Mouse (Mus musculus) myocyte (in vitro differentiated cells): ENCODE data around the gene Sqstm1. TPM values are rescaled to one million over a fixed set of nuclear protein-coding genes. Genes with fewer than 3 reads are reported as not detected.

Experiments
- H3K27me3 ChIP-seq: one replicate; pipeline ENCODE4 v1.6.1; 2011; ENCODE audit not compliant: control insufficient read depth, insufficient read depth, insufficient read length
- H3K36me3 ChIP-seq: one replicate; pipeline ENCODE4 v1.6.1; 2011; ENCODE audit not compliant: control insufficient read depth, insufficient read depth
- H3K4me2 ChIP-seq: one replicate; pipeline ENCODE4 v1.6.1; 2011; ENCODE audit warnings: low read depth, control low read depth
- H3K4me3 ChIP-seq: one replicate; pipeline ENCODE4 v1.5.1; 2011; ENCODE audit warnings: mild to moderate bottlenecking, control low read depth, moderate library complexity
- H3K79me2 ChIP-seq: one replicate; pipeline ENCODE4 v1.6.1; 2011; ENCODE audit not compliant: control insufficient read depth, insufficient read depth
- H3ac ChIP-seq: one replicate; pipeline ENCODE4 v1.6.1; 2011; ENCODE audit not compliant: control insufficient read depth, insufficient read length
- CEBPB ChIP-seq: IDR thresholded peaks from 2 replicates; pipeline ENCODE4 v1.6.1; 2011; ENCODE audit warnings: mild to moderate bottlenecking, moderate library complexity; ENCODE audit not compliant: poor library complexity, insufficient read depth, severe bottlenecking
- E2F4 ChIP-seq: IDR thresholded peaks from one replicate; pipeline ENCODE4 v1.6.1; 2011; ENCODE audit warnings: mild to moderate bottlenecking, control low read depth, moderate library complexity; ENCODE audit not compliant: insufficient read depth
- MAX ChIP-seq: IDR thresholded peaks from one replicate; pipeline ENCODE4 v1.6.1; 2011; ENCODE audit warnings: low read depth, mild to moderate bottlenecking, control low read depth
- MYOD1 ChIP-seq, 3 experiments: IDR thresholded peaks; one replicate each; pipeline ENCODE4 v1.6.1; 2011; ENCODE audit warnings: control low read depth in 2 of 3, low read depth in 2 of 3, mild to moderate bottlenecking in 2 of 3, moderate library complexity in 1 of 3; ENCODE audit not compliant: insufficient read length in 2 of 3, control insufficient read depth in 1 of 3
- MYOG ChIP-seq, 3 experiments: IDR thresholded peaks; one replicate each; pipeline ENCODE4 v1.6.1; 2011; ENCODE audit warnings: control low read depth in 2 of 3, low read depth in 2 of 3, mild to moderate bottlenecking in 2 of 3; ENCODE audit not compliant: insufficient read length in 2 of 3, control insufficient read depth in 1 of 3, insufficient read depth in 1 of 3
- POLR2A ChIP-seq: IDR thresholded peaks from one replicate; pipeline ENCODE4 v1.6.1; 2011; ENCODE audit warnings: low read depth, mild to moderate bottlenecking, control low read depth, moderate library complexity; ENCODE audit not compliant: insufficient read length
- POLR2AphosphoS2 ChIP-seq: IDR thresholded peaks from one replicate; pipeline ENCODE4 v1.6.1; 2011; ENCODE audit warnings: low read depth, control low read depth; ENCODE audit not compliant: insufficient read length
- REST ChIP-seq: IDR thresholded peaks from one replicate; pipeline ENCODE4 v1.6.1; 2011; ENCODE audit warnings: mild to moderate bottlenecking, control low read depth, moderate library complexity; ENCODE audit not compliant: insufficient read depth, insufficient read length
- SRF ChIP-seq: IDR thresholded peaks from one replicate; pipeline ENCODE4 v1.6.1; 2011; ENCODE audit warnings: low read depth; ENCODE audit not compliant: control insufficient read depth, insufficient read length
- TCF12 ChIP-seq: IDR thresholded peaks from one replicate; pipeline ENCODE4 v1.6.1; 2011; ENCODE audit warnings: mild to moderate bottlenecking, control low read depth; ENCODE audit not compliant: poor library complexity, insufficient read depth, severe bottlenecking
- TCF3 ChIP-seq: IDR thresholded peaks from one replicate; pipeline ENCODE4 v1.6.1; 2011; ENCODE audit warnings: low read depth, control low read depth; ENCODE audit not compliant: insufficient read length
- USF1 ChIP-seq: IDR thresholded peaks from one replicate; pipeline ENCODE4 v1.6.1; 2011; ENCODE audit warnings: low read depth, mild to moderate bottlenecking, control low read depth, moderate library complexity
- polyA plus RNA-seq: library from polyadenylated mRNA; unstranded; fragments of >200 nt; fragmentation: generic; extraction: Trizol; gene quantifications from one replicate; pipeline ENCODE4 v1.2.1, GENCODE M21; 2012; ENCODE audit warnings: missing spikeins

Gene Sqstm1
- polyA plus RNA-seq, 1 experiment, result 873 TPM

DNA sequence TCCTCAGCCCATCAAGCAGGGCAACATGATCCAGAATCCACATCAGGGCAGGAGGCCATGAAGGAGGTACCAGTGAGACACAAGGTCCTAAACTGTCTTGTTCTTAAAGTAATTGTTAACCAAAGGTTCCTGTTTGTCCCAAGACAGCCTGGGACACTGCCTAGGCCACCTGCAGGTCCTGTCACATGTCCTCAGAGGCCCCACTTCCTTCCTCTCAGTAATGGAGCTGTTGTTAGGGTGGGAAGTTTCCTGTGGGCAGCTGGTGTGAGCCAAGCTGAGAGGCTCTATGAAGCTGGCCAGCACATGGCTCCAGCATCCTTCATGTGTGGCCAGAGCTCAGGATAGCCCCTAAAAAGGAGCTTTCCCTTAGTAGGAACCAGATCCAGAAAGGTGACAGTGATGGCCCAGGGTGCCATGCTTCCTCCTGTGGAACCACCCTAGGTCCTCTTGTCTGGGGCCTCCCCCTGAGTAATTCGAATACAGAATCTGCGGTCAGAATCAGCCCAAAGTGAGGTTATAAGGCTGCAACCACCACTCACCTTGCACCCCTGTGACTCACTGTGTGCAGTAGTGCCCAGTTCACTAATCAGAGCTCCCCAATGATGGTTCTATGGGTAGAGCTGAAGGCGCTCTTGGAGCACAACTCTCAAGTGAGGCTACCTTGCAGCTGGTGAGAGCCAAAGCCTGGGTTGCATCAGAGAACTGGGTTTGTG, 48.1 kb downstream of the Sqstm1 start:
- Histone ChIP-seq H3K79me2 (no peaks in the 10 kb centered on the region), H3K4me3 (no peak overlapping the region), H3ac (no peak overlapping the region), H3K36me3 (peaks cover 13% of the 10 kb centered on the region), H3K27me3 (no peaks in the 10 kb centered on the region), H3K4me2 (no peak overlapping the region)
- TF ChIP-seq SRF (no peak), E2F4 (no peak), POLR2AphosphoS2 (no peak), MYOD1 (IDR thresholded peaks at IDR 0.05; ENCODE audit: control insufficient read depth in 1 of 3, insufficient read length in 2 of 3, low read depth in 2 of 3) (no peak), POLR2A (no peak), REST (no peak), CEBPB (no peak), TCF3 (no peak), MAX (no peak)

DNA sequence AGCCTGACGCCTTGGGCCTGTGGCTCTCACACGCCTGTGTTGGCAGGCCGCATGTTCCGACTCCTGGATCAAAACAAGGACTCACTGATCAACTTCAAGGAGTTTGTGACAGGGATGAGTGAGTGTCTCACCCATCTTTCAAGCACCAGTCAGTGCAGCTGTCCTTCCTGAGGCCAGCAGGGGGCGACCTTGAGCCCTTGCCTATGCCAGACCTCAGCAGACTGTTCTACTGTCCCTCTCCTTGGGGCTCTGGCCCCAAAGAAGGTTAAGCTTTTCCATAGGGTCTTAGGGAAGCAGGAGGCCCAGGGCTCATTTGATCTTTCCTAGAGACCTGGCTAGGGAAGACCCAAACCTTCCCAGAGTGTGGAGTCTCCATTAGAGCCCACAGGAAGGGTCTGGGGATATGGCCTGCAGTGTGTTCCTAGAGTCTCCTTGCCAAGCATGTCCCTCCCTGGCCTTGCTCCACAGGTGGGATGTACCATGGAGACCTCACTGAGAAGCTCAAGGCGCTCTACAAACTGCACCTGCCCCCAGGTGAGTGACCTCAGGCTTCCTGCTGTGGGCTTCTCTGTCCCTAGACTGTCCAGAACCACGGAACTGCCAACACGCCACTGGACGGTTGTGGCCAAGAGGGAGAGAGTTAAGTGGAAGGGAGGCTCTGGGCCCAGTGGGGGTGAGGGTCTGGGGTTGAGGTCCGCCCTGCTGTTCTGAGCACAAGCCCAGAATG, 48.9 kb downstream of the Sqstm1 start:
- H3K79me2 ChIP-seq, result no peaks in the 10 kb centered on the region
- H3K36me3 ChIP-seq, result peaks cover 13% of the 10 kb centered on the region
- no peak overlapping the region for H3K4me2 ChIP-seq
- no peak overlapping the region for H3K4me3 ChIP-seq
- no peaks in the 10 kb centered on the region for H3K27me3 ChIP-seq
- TF ChIP-seq SRF, result no peak
- TF ChIP-seq POLR2AphosphoS2, result no peak
- TF ChIP-seq TCF12, result no peak
- TF ChIP-seq POLR2A, result no peak
- TF ChIP-seq MYOG (IDR thresholded peaks at IDR 0.05; ENCODE audit: control insufficient read depth in 1 of 3, insufficient read depth in 1 of 3, insufficient read length in 2 of 3, low read depth in 2 of 3), result peak in 2 of 3 experiments; percentile 2 to 68
- no peak for TF ChIP-seq MAX
- no peak for TF ChIP-seq TCF3
- TF ChIP-seq USF1, result no peak
- TF ChIP-seq E2F4, result no peak
- TF ChIP-seq MYOD1 (IDR thresholded peaks at IDR 0.05; ENCODE audit: control insufficient read depth in 1 of 3, insufficient read length in 2 of 3, low read depth in 2 of 3), result peak in 2 of 3 experiments; percentile 41 to 58
- TF ChIP-seq CEBPB, result no peak
- no peak for TF ChIP-seq REST
- no peak overlapping the region for H3ac ChIP-seq

DNA sequence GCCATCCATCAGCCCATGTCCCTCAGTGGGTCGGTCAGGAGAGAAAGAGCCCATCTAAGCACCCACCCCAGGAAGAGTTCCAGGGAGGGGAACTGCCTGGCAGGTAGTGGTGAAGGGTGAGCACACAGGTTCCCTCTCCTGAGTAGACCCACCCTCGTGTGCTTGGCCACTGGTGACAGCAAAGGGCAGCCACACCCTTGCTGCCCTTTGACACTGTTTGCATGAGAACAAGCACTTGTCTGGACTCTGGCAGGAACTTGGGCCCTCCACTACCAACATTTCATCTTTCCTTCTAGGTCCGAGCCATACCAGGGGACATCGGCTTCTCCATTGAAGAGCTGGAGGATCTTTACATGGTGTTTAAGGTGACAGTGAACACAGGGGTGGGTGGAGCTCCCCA, 51.3 kb downstream of the Sqstm1 start:
- H3K27me3 ChIP-seq, result no peaks in the 10 kb centered on the region
- H3K4me2 ChIP-seq, result no peak overlapping the region
- no peak overlapping the region for H3ac ChIP-seq
- peaks cover 22% of the 10 kb centered on the region for H3K36me3 ChIP-seq
- no peak for TF ChIP-seq MYOG (IDR thresholded peaks at IDR 0.05; ENCODE audit: control insufficient read depth in 1 of 3, insufficient read depth in 1 of 3, insufficient read length in 2 of 3, low read depth in 2 of 3)
- no peak for TF ChIP-seq TCF3
- TF ChIP-seq USF1, result no peak
- TF ChIP-seq MAX, result no peak
- TF ChIP-seq MYOD1 (IDR thresholded peaks at IDR 0.05; ENCODE audit: control insufficient read depth in 1 of 3, insufficient read length in 2 of 3, low read depth in 2 of 3), result no peak
- TF ChIP-seq SRF, result no peak
- no peak for TF ChIP-seq REST
- TF ChIP-seq TCF12, result no peak
- TF ChIP-seq POLR2AphosphoS2, result no peak
- TF ChIP-seq CEBPB, result no peak
- no peak for TF ChIP-seq POLR2A
- no peak for TF ChIP-seq E2F4
- H3K79me2 ChIP-seq, result no peaks in the 10 kb centered on the region
- no peak overlapping the region for H3K4me3 ChIP-seq

DNA sequence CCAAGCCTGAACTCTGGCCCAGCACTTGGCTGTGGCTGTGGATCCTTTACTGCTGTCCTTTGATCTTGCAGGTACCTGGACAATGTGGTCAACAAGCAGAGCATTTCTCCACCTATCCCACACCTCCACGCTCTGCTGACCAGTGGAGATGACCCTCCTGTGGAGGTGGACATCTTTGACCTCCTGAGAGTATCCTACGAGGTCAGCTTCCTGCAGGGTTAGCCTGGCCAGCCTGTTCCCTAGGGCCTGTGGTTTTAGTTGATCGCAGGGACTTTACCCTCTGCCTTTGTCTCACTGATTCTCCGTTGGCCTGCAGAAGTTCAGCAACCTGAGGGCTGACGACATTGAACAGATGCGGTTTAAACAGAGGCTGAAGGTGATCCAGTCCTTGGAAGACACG, 52.3 kb downstream of the Sqstm1 start:
- H3ac ChIP-seq, result no peak overlapping the region
- H3K36me3 ChIP-seq, result peaks cover 17% of the 10 kb centered on the region
- no peaks in the 10 kb centered on the region for H3K79me2 ChIP-seq
- H3K4me3 ChIP-seq, result no peak overlapping the region
- no peaks in the 10 kb centered on the region for H3K27me3 ChIP-seq
- no peak for TF ChIP-seq E2F4
- no peak for TF ChIP-seq POLR2A
- TF ChIP-seq TCF12, result no peak
- TF ChIP-seq SRF, result no peak
- no peak for TF ChIP-seq MAX
- TF ChIP-seq MYOD1 (IDR thresholded peaks at IDR 0.05; ENCODE audit: control insufficient read depth in 1 of 3, insufficient read length in 2 of 3, low read depth in 2 of 3), result no peak
- no peak for TF ChIP-seq CEBPB
- no peak for TF ChIP-seq REST
- TF ChIP-seq MYOG (IDR thresholded peaks at IDR 0.05; ENCODE audit: control insufficient read depth in 1 of 3, insufficient read depth in 1 of 3, insufficient read length in 2 of 3, low read depth in 2 of 3), result no peak
- no peak for TF ChIP-seq TCF3
- TF ChIP-seq POLR2AphosphoS2, result no peak
- TF ChIP-seq USF1, result no peak
- no peak overlapping the region for H3K4me2 ChIP-seq
